Mouse (Mus musculus) T-helper 1 cell (primary cell): ENCODE measurements around the gene Yipf1.

ENCODE experiments used
- in situ Hi-C: fragments of 300-600 bp; cut with MboI, MseI; formaldehyde crosslinking; loops from one replicate; pipeline ENCODE4 v1.15.1; 2025; ENCODE audit warnings: high pct_unique_total_duplicates

Yipf1 gene

DNA sequence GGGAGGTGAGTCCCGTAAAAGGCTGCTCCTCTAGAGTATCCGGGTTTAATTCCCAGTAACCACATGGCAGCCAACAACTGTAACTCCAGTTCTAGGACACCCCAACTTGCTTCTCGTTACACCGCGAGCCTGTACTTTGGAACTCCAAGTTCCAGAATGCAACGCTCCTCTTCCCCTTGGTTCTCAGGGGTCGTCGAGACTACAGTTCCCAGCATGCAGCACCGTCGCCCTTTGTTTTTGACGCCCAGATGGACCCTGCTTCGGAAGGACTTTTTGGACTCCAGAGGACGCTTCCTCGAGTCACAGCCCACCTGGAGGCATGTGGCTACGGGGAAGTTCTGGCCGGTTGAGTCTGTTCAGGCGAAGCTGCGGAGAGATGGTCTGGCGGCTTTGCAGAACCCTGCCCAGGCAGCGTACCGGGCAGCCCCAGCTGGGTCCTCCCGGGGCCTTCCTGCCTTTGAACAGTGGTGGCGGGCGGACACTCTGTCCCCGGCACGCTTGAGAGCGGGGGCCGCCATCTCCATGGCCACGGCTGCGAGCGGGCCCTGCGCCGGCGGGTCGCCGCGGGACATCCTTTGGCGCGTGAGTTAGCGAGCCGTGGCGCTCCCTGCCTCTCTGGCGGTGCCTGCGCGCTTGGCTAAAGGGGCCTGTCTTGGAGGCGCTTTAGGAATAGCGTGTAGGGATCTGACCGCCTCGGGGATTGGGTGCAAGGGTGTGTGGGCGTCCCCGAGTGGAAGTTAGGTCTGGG, 53.6 kb downstream of the Yipf1 start, which contains the start of gene Ndc1:
TSS of gene Ndc1 (plus strand) at position 218 of the 748 bp plus-strand sequence.
- in situ Hi-C loops: no loop called here

- in situ Hi-C loops: no loop called here
Observed at GRCm38 (mm10) chr4:107372304-107372703, 58.1 kb downstream of the Yipf1 start.

- in situ Hi-C loops: loop anchor here (25.0 kb wide), 1 partner anchor 962 kb away; no protein-coding TSS in a partner anchor
Observed at GRCm38 (mm10) chr4:107374677-107375076, 60.5 kb downstream of the Yipf1 start.

- in situ Hi-C loops: loop anchor here (25.0 kb wide), 1 partner anchor 967 kb away; no protein-coding TSS in a partner anchor
Observed at GRCm38 (mm10) chr4:107378954-107379353, 64.8 kb downstream of the Yipf1 start.

GRCm38 (mm10) chr4:107380871-107381270, 66.7 kb downstream of the Yipf1 start:
- in situ Hi-C loops: loop anchor here (25.0 kb wide), 1 partner anchor 969 kb away; no protein-coding TSS in a partner anchor

- in situ Hi-C loops: loop anchor here (25.0 kb wide), 1 partner anchor 975 kb away; no protein-coding TSS in a partner anchor
Observed at GRCm38 (mm10) chr4:107387038-107387437, 72.9 kb downstream of the Yipf1 start.

DNA sequence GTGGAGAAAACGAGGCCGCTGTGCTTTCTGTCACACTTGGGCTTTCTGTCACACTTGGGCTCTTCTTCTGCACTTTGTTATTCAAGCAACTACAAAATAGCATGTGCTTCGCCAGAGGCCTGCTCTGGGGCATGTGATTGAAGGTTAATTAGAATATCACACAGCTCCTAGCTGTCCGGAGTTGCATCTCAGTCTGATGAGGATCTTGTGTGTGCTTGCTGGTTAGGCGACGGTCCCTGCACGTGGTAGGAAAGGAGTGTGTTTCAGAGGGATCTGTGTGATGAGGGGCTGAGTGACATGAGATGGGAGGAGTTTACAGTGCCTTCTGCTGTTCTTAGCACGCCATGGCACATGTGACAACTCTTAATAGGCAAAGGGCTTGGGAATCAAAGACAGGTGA, 73.3 kb downstream of the Yipf1 start:
- in situ Hi-C loops: loop anchor here (25.0 kb wide), 1 partner anchor 975 kb away; no protein-coding TSS in a partner anchor

GRCm38 (mm10) chr4:107388291-107388690, 74.1 kb downstream of the Yipf1 start:
- in situ Hi-C loops: loop anchor here (25.0 kb wide), 1 partner anchor 976 kb away; no protein-coding TSS in a partner anchor

- in situ Hi-C loops: loop anchor here (25.0 kb wide), 1 partner anchor 977 kb away; no protein-coding TSS in a partner anchor
Observed at GRCm38 (mm10) chr4:107389345-107389744, 75.2 kb downstream of the Yipf1 start.

DNA sequence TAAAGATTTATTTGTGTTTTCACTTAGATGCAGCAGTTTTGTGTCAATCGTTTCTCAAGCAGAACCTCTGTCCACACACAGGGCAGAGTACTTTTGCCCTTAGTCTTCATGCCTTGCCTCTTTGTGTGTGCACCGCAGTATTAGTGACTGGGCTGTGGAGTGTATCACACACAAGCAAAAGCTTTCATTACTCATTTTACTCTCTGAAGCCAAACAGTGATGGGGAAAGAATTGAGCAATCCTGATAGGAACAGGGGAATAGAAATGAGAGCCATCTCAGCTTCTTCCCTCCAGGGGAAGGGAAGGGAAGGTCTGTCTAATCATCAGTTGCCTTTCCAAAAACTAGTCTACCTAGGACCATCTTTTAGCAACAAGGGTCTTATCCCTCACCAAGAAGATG, 79.6 kb downstream of the Yipf1 start:
- in situ Hi-C loops: loop anchor here (25.0 kb wide), 1 partner anchor 981 kb away; no protein-coding TSS in a partner anchor
